Mouse (Mus musculus): ENCODE data around the gene Nab2. TPM values are rescaled to one million over a fixed set of nuclear protein-coding genes. Genes with fewer than 3 reads are reported as not detected.

Gene Nab2
- polyA plus RNA-seq, 1 experiment from 2014 or later = 6.8 TPM

GRCm38 (mm10) chr10:127615034-127615374 lies 53.4 kb downstream of the Nab2 start:
- Histone ChIP-seq H3K4me3 (peak overlapping the region; percentile 27), H3K9me3 (no peaks in the 10 kb centered on the region), H3K27me3 (ENCODE audit: insufficient read depth, poor library complexity, severe bottlenecking) (no peaks in the 10 kb centered on the region), H3K36me3 (peaks cover 46% of the 10 kb centered on the region), H3K27ac (peak overlapping the region; percentile 82), H3K4me1 (replicated peaks) (peaks cover 81% of the 10 kb centered on the region)
- no peak for DNase-seq (ENCODE audit: low spot score)
- 28% methylated on average over 2 of the region's 2 CpGs for WGBS

GRCm38 (mm10) chr10:127614236-127615033 lies 53.9 kb downstream of the Nab2 start:
- Histone ChIP-seq H3K27ac (peak overlapping the region; percentile 82), H3K36me3 (peaks cover 51% of the 10 kb centered on the region), H3K4me1 (replicated peaks) (peaks cover 80% of the 10 kb centered on the region), H3K27me3 (ENCODE audit: insufficient read depth, poor library complexity, severe bottlenecking) (no peaks in the 10 kb centered on the region), H3K4me3 (peak overlapping the region; percentile 27), H3K9me3 (no peaks in the 10 kb centered on the region)
- 31% methylated on average over 12 of the region's 12 CpGs for WGBS
- DNase-seq (ENCODE audit: low spot score) = peak; percentile 52

- H3K27ac ChIP-seq = no peak overlapping the region
- H3K4me3 ChIP-seq = no peak overlapping the region
- 83% methylated on average over 14 of the region's 14 CpGs for WGBS
- H3K9me3 ChIP-seq = no peaks in the 10 kb centered on the region
- peaks cover 72% of the 10 kb centered on the region for H3K36me3 ChIP-seq
- no peak for DNase-seq (ENCODE audit: low spot score)
- no peaks in the 10 kb centered on the region for H3K27me3 ChIP-seq (ENCODE audit: insufficient read depth, poor library complexity, severe bottlenecking)
- H3K4me1 ChIP-seq (replicated peaks) = peaks cover 58% of the 10 kb centered on the region
These were observed 56.1 kb downstream of the Nab2 start for GRCm38 (mm10) chr10:127612079-127612775.

Other genes starting within 250 kb of the Nab2 start
- 0.72 and 1.5 TPM in 2 replicates for gene Stac3, start 166.9 kb downstream of the Nab2 start, polyA plus RNA-seq (2016; fragmentation: Nextera tagmentation; extraction: Ambion mirVana)
- 8.1 and 10.5 TPM in 2 replicates for gene Ndufa4l2, start 153.6 kb downstream of the Nab2 start, polyA plus RNA-seq (2016; fragmentation: Nextera tagmentation; extraction: Ambion mirVana)
- 103 and 118 TPM in 2 replicates for gene Shmt2, start 146.1 kb downstream of the Nab2 start, polyA plus RNA-seq (2016; fragmentation: Nextera tagmentation; extraction: Ambion mirVana)
- gene Nxph4, start 134.0 kb downstream of the Nab2 start, polyA plus RNA-seq (2016; fragmentation: Nextera tagmentation; extraction: Ambion mirVana) = 23.1 and 70.9 TPM in 2 replicates
- 55.7 and 71.7 TPM in 2 replicates for gene Lrp1, start 47.4 kb downstream of the Nab2 start, polyA plus RNA-seq (2016; fragmentation: Nextera tagmentation; extraction: Ambion mirVana)
- gene Stat6, start 25.6 kb downstream of the Nab2 start, polyA plus RNA-seq (2016; fragmentation: Nextera tagmentation; extraction: Ambion mirVana) = 8.9 and 9.5 TPM in 2 replicates
- gene Nemp1, start 1.7 kb downstream of the Nab2 start, polyA plus RNA-seq (2016; fragmentation: Nextera tagmentation; extraction: Ambion mirVana) = 7.7 and 10.2 TPM in 2 replicates
- 0.37 and 0.51 TPM in 2 replicates for gene Myo1a, start 36.6 kb upstream of the Nab2 start, polyA plus RNA-seq (2016; fragmentation: Nextera tagmentation; extraction: Ambion mirVana)
- gene Tac2, start 55.9 kb upstream of the Nab2 start, polyA plus RNA-seq (2016; fragmentation: Nextera tagmentation; extraction: Ambion mirVana) = not detected in 2 replicates
- gene Zbtb39, start 71.0 kb upstream of the Nab2 start, polyA plus RNA-seq (2016; fragmentation: Nextera tagmentation; extraction: Ambion mirVana) = 4.4 and 4.7 TPM in 2 replicates
- 0.43 and 0.52 TPM in 2 replicates for gene Gpr182, start 83.2 kb upstream of the Nab2 start, polyA plus RNA-seq (2016; fragmentation: Nextera tagmentation; extraction: Ambion mirVana)
- gene Rdh1, start 91.2 kb upstream of the Nab2 start, polyA plus RNA-seq (2016; fragmentation: Nextera tagmentation; extraction: Ambion mirVana) = not detected in 2 replicates
- gene Rdh16f1, start 91.2 kb upstream of the Nab2 start, polyA plus RNA-seq (2016; fragmentation: Nextera tagmentation; extraction: Ambion mirVana) = 0.11 TPM in 1 of 2 replicates, not detected in the other
- gene Rdh9, start 107.8 kb upstream of the Nab2 start, polyA plus RNA-seq (2016; fragmentation: Nextera tagmentation; extraction: Ambion mirVana) = not detected in 2 replicates
- not detected in 2 replicates for gene Rdh16, start 132.6 kb upstream of the Nab2 start, polyA plus RNA-seq (2016; fragmentation: Nextera tagmentation; extraction: Ambion mirVana)
- not detected in 2 replicates for gene Rdh19, start 181.4 kb upstream of the Nab2 start, polyA plus RNA-seq (2016; fragmentation: Nextera tagmentation; extraction: Ambion mirVana)
- gene Rdh16f2, start 197.9 kb upstream of the Nab2 start, polyA plus RNA-seq (2016; fragmentation: Nextera tagmentation; extraction: Ambion mirVana) = not detected in 2 replicates
- gene Rdh7, start 220.2 kb upstream of the Nab2 start, polyA plus RNA-seq (2016; fragmentation: Nextera tagmentation; extraction: Ambion mirVana) = not detected in 2 replicates
- gene Sdr9c7, start 229.9 kb upstream of the Nab2 start, polyA plus RNA-seq (2016; fragmentation: Nextera tagmentation; extraction: Ambion mirVana) = not detected in 2 replicates

Data from hindbrain, embryonic 10.5 days (tissue).